Mouse (Mus musculus): ENCODE results near the gene 2900026A02Rik. TPM values are rescaled to one million over a fixed set of nuclear protein-coding genes. Genes with fewer than 3 reads are reported as not detected.

2900026A02Rik gene
- total and polyA plus RNA-seq, 3 experiments = not detected

GRCm38 (mm10) chr5:113155133-113155532 is 65.9 kb downstream of the 2900026A02Rik start:
- Histone ChIP-seq H3K27ac (ENCODE audit: control insufficient read depth, low read depth, low read length) (no peak overlapping the region), H3K4me1 (ENCODE audit: control insufficient read depth in 1 of 2, insufficient read depth in 2 of 2, low read length in 2 of 2) (no peaks in the 10 kb centered on the region), H3K9ac (ENCODE audit: control insufficient read depth, low read depth, low read length, poor library complexity, severe bottlenecking) (no peak overlapping the region), H3K4me3 (ENCODE audit: control insufficient read depth in 1 of 2, insufficient read depth in 1 of 2, low read depth in 2 of 2, low read length in 2 of 2) (no peak overlapping the region), H3K36me3 (ENCODE audit: control insufficient read depth in 1 of 2, insufficient read depth in 2 of 2, low read length in 2 of 2) (no peaks in the 10 kb centered on the region), H3K9me3 (replicated peaks; ENCODE audit: insufficient read depth, low read length) (no peaks in the 10 kb centered on the region), H3K27me3 (ENCODE audit: control insufficient read depth in 1 of 2, insufficient read depth in 2 of 2, low read length in 2 of 2) (no peaks in the 10 kb centered on the region), H3K79me2 (ENCODE audit: control insufficient read depth, insufficient read depth, low read length, poor library complexity) (no peaks in the 10 kb centered on the region)
- TF ChIP-seq HCFC1 (IDR thresholded peaks at IDR 0.05; ENCODE audit: low read depth, low read length) (no peak), CTCF (IDR thresholded peaks at IDR 0.05 in 2 of 3, conservative IDR thresholded peaks at IDR 0.05 in 1 of 3; ENCODE audit: control insufficient read depth in 1 of 3, insufficient read depth in 1 of 3, low read depth in 2 of 3, low read length in 3 of 3, poor library complexity in 1 of 3, severe bottlenecking in 1 of 3) (peak in 2 of 3 experiments; percentile 16 to 17; a peak in 3 of 6 replicates)
- peak; percentile 2 for DNase-seq (ENCODE audit: low read depth, low spot score)

GRCm38 (mm10) chr5:113154441-113154840 is 66.6 kb downstream of the 2900026A02Rik start:
- no peaks in the 10 kb centered on the region for H3K36me3 ChIP-seq (ENCODE audit: control insufficient read depth in 1 of 2, insufficient read depth in 2 of 2, low read length in 2 of 2)
- no peaks in the 10 kb centered on the region for H3K79me2 ChIP-seq (ENCODE audit: control insufficient read depth, insufficient read depth, low read length, poor library complexity)
- no peaks in the 10 kb centered on the region for H3K4me1 ChIP-seq (ENCODE audit: control insufficient read depth in 1 of 2, insufficient read depth in 2 of 2, low read length in 2 of 2)
- no peaks in the 10 kb centered on the region for H3K27me3 ChIP-seq (ENCODE audit: control insufficient read depth in 1 of 2, insufficient read depth in 2 of 2, low read length in 2 of 2)
- DNase-seq (ENCODE audit: low read depth, low spot score) = no peak
- no peak overlapping the region for H3K9ac ChIP-seq (ENCODE audit: control insufficient read depth, low read depth, low read length, poor library complexity, severe bottlenecking)
- no peak overlapping the region for H3K27ac ChIP-seq (ENCODE audit: control insufficient read depth, low read depth, low read length)
- no peak for TF ChIP-seq RAD21 (IDR thresholded peaks at IDR 0.05; ENCODE audit: low read depth, low read length)
- no peak overlapping the region for H3K4me3 ChIP-seq (ENCODE audit: control insufficient read depth in 1 of 2, insufficient read depth in 1 of 2, low read depth in 2 of 2, low read length in 2 of 2)
- no peaks in the 10 kb centered on the region for H3K9me3 ChIP-seq (replicated peaks; ENCODE audit: insufficient read depth, low read length)

GRCm38 (mm10) chr5:113153508-113153830 is 67.6 kb downstream of the 2900026A02Rik start:
- Histone ChIP-seq H3K27me3 (ENCODE audit: control insufficient read depth in 1 of 2, insufficient read depth in 2 of 2, low read length in 2 of 2) (no peaks in the 10 kb centered on the region), H3K9ac (ENCODE audit: control insufficient read depth, low read depth, low read length, poor library complexity, severe bottlenecking) (no peak overlapping the region), H3K79me2 (ENCODE audit: control insufficient read depth, insufficient read depth, low read length, poor library complexity) (no peaks in the 10 kb centered on the region), H3K36me3 (ENCODE audit: control insufficient read depth in 1 of 2, insufficient read depth in 2 of 2, low read length in 2 of 2) (no peaks in the 10 kb centered on the region), H3K4me3 (ENCODE audit: control insufficient read depth in 1 of 2, insufficient read depth in 1 of 2, low read depth in 2 of 2, low read length in 2 of 2) (no peak overlapping the region), H3K27ac (ENCODE audit: control insufficient read depth, low read depth, low read length) (no peak overlapping the region), H3K9me3 (replicated peaks; ENCODE audit: insufficient read depth, low read length) (no peaks in the 10 kb centered on the region), H3K4me1 (ENCODE audit: control insufficient read depth in 1 of 2, insufficient read depth in 2 of 2, low read length in 2 of 2) (no peaks in the 10 kb centered on the region)
- no peak for DNase-seq (ENCODE audit: low read depth, low spot score)
- TF ChIP-seq MYB (IDR thresholded peaks at IDR 0.05; ENCODE audit: low read depth, low read length) (no peak), TCF12 (IDR thresholded peaks at IDR 0.05; ENCODE audit: low read depth, low read length) (no peak), USF2 (IDR thresholded peaks at IDR 0.05; ENCODE audit: borderline replicate concordance in 1 of 2, insufficient read depth in 1 of 2, low read depth in 1 of 2, low read length in 2 of 2) (no peak), CTCF (IDR thresholded peaks at IDR 0.05 in 2 of 3, conservative IDR thresholded peaks at IDR 0.05 in 1 of 3; ENCODE audit: control insufficient read depth in 1 of 3, insufficient read depth in 1 of 3, low read depth in 2 of 3, low read length in 3 of 3, poor library complexity in 1 of 3, severe bottlenecking in 1 of 3) (no peak), MAFK (IDR thresholded peaks at IDR 0.05; ENCODE audit: borderline replicate concordance, low read depth, low read length) (no peak), GABPA (IDR thresholded peaks at IDR 0.05; ENCODE audit: low read depth, low read length) (no peak), SIN3A (IDR thresholded peaks at IDR 0.05; ENCODE audit: low read length) (no peak), GATA1 (IDR thresholded peaks at IDR 0.05; ENCODE audit: low read depth, low read length) (no peak), UBTF (IDR thresholded peaks at IDR 0.05; ENCODE audit: borderline replicate concordance, insufficient read depth, low read depth, low read length) (no peak), MAX (IDR thresholded peaks at IDR 0.05; ENCODE audit: low read length) (no peak)
